Mouse (Mus musculus) G1E (cell line): ENCODE results near the gene Arhgap10.

Source experiments
- CTCF ChIP-seq: IDR thresholded peaks from 2 replicates; pipeline ENCODE4 v1.5.1; 2012; ENCODE audit warnings: low read depth, low read length, inconsistent platforms, mixed read lengths
- GATA1 ChIP-seq: IDR thresholded peaks from 2 replicates; pipeline ENCODE4 v1.6.1; 2012; ENCODE audit warnings: borderline replicate concordance, low read length, inconsistent platforms, mixed read lengths
- TAL1 ChIP-seq: conservative IDR thresholded peaks from 2 replicates; pipeline ENCODE4 v1.6.1; 2012; ENCODE audit warnings: low read depth, low read length, inconsistent platforms, mixed read lengths

GRCm38 (mm10) chr8:77404017-77404416, 113.7 kb downstream of the Arhgap10 start:
- TF ChIP-seq CTCF = no peak
- TF ChIP-seq TAL1 = no peak
- no peak for TF ChIP-seq GATA1
